Comparison of ENCODE assay signal across 8 mouse cellular contexts in genomic region chr2:109280600-109281340, GRCm38 (mm10). TPM values are rescaled to one million over a fixed set of nuclear protein-coding genes. Genes with fewer than 3 reads are reported as not detected.
DNase-seq lines count a peak whose midpoint lies in the region; ATAC-seq and TF ChIP-seq lines count a peak whose summit lies in the region.

Kif18a (plus strand) TSS chr2:109280738.
Mettl15 (minus strand) TSS chr2:109280748.

- no peak for TF ChIP-seq CTCF in Patski (IDR thresholded peaks at IDR 0.05)

- ATAC-seq in Patski: peak; percentile 99
- peak; percentile 99 for ATAC-seq in hindbrain, embryonic 13.5 days (ENCODE audit: low FRiP score)

- peak within 1 kb of the TSS; percentile 77 for H3K27ac ChIP-seq in hindbrain, embryonic 13.5 days

- H3K36me3 ChIP-seq in hindbrain, embryonic 13.5 days: no peaks in the 10 kb centered on the region

- H3K4me3 ChIP-seq in hindbrain, embryonic 13.5 days: peak within 1 kb of the TSS; percentile 67

- peak; percentile 82 for DNase-seq in Patski (ENCODE audit: low read depth, low spot score)
- peak; percentile 97 for DNase-seq in cerebellum, postnatal 14 days
- DNase-seq in frontal cortex, postnatal 14 days (ENCODE audit: low spot score in 2 of 2): peak; percentile 93 to 95
- DNase-seq in layer of hippocampus, postnatal 25 days (ENCODE audit: extremely low spot score in 1 of 2, low spot score in 1 of 2): peak; percentile 85 to 87
- peak; percentile 96 for DNase-seq in lung, postnatal 25 days (ENCODE audit: low spot score)
- DNase-seq in retina, embryonic 14.5 days (ENCODE audit: low spot score): peak; percentile 95
- DNase-seq in thymus, postnatal 4 days: peak; percentile 98

- CTCF ChIA-PET in Patski (lab: Charles Lee): interaction anchor here (0.8 to 1.1 kb wide), 3 partner anchors 16 to 57 kb away, joined by 3 to 4 read pairs (median 3); no protein-coding TSS in a partner anchor

- peaks cover 14% of the 10 kb centered on the region for H3K4me1 ChIP-seq in hindbrain, embryonic 13.5 days (replicated peaks)

- POLR2A ChIA-PET in Patski (lab: Charles Lee): interaction anchor here (0.7 kb wide), 1 partner anchor 44 kb away, joined by 3 read pairs; no protein-coding TSS in a partner anchor

- H3K9me3 ChIP-seq in hindbrain, embryonic 13.5 days: no peaks in the 10 kb centered on the region

- under 1% methylated on average over 51 of the region's 51 CpGs for WGBS in hindbrain, embryonic 13.5 days

- in situ Hi-C loops in Patski (cut with MboI; ENCODE audit: low pct_unique_long_range_greater_than_20kb): loop anchor here (5.0 to 25.0 kb wide), 3 partner anchors 397 to 593 kb away; no protein-coding TSS in a partner anchor

- no peaks in the 10 kb centered on the region for H3K27me3 ChIP-seq in Patski
- no peaks in the 10 kb centered on the region for H3K27me3 ChIP-seq in hindbrain, embryonic 13.5 days

- H3K4me2 ChIP-seq in hindbrain, embryonic 13.5 days: peak within 1 kb of the TSS; percentile 92

- H3K9ac ChIP-seq in hindbrain, embryonic 13.5 days: peak within 1 kb of the TSS; percentile 74

RNA-seq across cellular contexts. Expression of gene Kif18a, which starts in this region (rescaled TPM):
- polyA plus RNA-seq in Patski (2021): 6.6 TPM
- polyA plus RNA-seq in hindbrain, embryonic 13.5 days (2015; fragmentation: Nextera tagmentation; extraction: Ambion mirVana): 6.6 and 7.9 TPM in 2 replicates
- 1 to 10 TPM; 1.4 to 1.7 TPM for total RNA-seq in layer of hippocampus, postnatal 25 days (2021)

RNA-seq across cellular contexts. Expression of gene Mettl15, which starts in this region (rescaled TPM):
- 5.6 TPM for polyA plus RNA-seq in Patski (2021)
- polyA plus RNA-seq in hindbrain, embryonic 13.5 days (2015; fragmentation: Nextera tagmentation; extraction: Ambion mirVana): 7.6 and 9.5 TPM in 2 replicates
- 1 to 10 TPM; 5.9 to 7.2 TPM for total RNA-seq in layer of hippocampus, postnatal 25 days (2021)

Comparison
In these comparisons a context has a peak if more than half of its experiments do, and no peak if none do; other contexts are left out.
1. Peak in every context shown above with its lines: DNase-seq, ATAC-seq, H3K4me3 ChIP-seq and H3K27ac ChIP-seq.